Mouse (Mus musculus) frontal cortex, postnatal 36 days (tissue): Measurements from ENCODE around the gene Myd88.

ENCODE experiments used
- DNase-seq, 2 experiments: peaks; one replicate each; pipeline ENCODE4 v3.0.0; 2022; ENCODE audit warnings: low spot score in 2 of 2

Gene Myd88

DNA sequence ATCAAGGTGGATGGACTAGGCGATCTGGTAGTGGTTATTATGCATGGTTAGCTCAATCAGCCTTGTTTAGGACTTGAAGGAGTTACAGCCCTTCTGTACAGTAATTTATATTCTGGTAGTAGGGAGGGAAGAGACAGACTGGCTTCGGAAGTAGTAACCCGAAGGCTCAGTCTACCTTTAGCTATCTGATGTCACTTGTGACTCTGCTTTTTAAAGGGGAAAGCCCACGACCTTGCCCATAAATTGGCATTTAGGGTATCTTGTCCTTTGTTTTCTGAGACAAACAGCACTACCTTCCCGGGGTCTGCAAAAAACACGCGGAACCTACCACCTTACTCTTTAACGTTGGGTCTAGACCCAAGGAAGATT is 1.0 kb downstream of the Myd88 start:
- no peak for DNase-seq

DNA sequence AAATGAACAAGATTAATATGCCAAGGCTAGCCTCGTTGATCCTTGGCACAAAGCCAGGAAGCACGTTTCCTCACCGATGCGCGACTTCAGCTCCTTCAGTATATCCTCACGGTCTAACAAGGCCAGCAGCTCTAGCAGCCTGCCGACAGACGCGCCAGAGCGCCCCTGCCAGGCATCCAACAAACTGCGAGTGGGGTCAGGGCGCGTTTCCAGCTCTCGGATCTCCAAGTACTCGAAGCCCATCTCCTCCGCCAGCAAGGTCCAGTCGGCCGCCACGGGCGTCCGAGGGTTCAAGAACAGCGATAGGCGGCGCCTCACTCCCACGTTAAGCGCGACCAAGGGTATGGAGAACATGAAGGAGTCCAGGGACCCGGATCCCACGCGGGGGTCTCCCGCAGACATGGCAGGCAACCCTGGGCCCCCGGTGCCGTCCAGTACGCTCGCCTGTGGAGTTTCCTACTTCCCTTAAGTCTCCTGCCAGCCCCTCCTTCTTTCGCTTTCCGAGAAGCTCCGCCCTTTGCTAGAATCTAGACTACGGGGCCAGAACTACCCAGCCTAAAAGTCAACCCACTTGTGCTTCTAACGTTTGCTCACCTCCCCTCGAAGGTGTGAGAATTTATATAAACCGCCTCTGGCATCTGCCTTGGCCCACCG is 1.5 kb downstream of the Myd88 start, which contains the start of gene Acaa1a:
TSS of gene Acaa1a (plus strand) at position 119 of the 654 bp plus-strand sequence.
- DNase-seq, result peak; percentile 44 to 50

DNA sequence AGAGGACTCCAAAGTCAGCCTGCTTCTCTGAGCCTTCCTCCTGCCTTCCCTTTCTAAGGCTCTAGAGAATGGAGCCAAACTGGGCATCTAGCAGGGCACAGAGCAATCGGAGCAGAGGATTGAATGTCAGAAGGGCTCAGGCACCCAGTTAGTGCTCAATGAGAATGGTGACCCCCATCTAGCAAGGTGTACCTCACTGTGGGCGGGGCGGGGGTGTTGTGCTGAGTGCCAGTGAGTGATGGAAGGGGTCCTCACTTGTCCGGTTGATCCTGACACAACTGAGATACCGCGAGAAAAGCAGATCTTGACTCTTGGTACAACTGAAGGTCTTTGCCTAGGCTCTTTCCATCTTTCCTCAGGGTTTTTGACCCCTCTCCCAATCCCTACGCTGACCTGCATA is 2.1 kb downstream of the Myd88 start:
- DNase-seq, result no peak

DNA sequence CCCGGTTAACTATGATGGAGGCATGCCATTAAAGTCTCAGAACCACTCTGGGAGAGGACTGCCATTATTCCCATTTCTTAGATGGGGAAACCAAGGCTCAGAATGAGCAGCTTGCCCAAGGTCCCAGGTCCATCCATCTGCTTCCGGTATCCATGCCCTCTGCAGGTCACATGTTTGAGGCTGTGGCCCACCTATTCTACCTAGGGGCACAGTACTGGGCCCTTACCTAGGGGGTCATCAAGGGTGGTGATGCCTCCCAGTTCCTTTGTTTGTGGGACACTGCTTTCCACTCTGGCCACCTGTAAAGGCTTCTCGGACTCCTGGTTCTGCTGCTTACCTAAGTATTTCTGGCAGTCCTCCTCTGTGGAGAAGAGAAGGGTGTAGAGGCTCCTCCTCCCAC is 2.9 kb downstream of the Myd88 start:
- DNase-seq, result no peak

DNA sequence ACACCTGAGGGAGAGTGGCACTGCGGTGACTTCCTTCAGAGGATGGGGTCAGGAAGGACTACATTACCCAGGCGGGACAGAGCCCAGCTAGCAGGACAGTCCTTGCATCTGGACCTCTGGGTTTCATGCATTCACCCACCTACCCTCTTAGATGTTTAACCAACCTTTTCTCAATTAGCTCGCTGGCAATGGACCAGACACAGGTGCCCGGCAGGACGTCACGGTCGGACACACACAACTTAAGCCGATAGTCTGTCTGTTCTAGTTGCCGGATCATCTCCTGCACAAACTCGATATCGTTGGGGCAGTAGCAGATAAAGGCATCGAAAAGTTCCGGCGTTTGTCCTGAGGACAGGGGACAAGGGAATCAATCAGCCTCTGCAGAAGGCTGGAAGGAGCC is 3.4 kb downstream of the Myd88 start:
- DNase-seq, result no peak

GRCm38 (mm10) chr9:119335571-119335970 is 5.6 kb downstream of the Myd88 start:
- no peak for DNase-seq

- peak; percentile 41 to 55 for DNase-seq
These were observed 6.4 kb downstream of the Myd88 start for GRCm38 (mm10) chr9:119334834-119335233.

- DNase-seq, result peak; percentile 48
These were observed 6.9 kb downstream of the Myd88 start for GRCm38 (mm10) chr9:119334324-119334723.

DNA sequence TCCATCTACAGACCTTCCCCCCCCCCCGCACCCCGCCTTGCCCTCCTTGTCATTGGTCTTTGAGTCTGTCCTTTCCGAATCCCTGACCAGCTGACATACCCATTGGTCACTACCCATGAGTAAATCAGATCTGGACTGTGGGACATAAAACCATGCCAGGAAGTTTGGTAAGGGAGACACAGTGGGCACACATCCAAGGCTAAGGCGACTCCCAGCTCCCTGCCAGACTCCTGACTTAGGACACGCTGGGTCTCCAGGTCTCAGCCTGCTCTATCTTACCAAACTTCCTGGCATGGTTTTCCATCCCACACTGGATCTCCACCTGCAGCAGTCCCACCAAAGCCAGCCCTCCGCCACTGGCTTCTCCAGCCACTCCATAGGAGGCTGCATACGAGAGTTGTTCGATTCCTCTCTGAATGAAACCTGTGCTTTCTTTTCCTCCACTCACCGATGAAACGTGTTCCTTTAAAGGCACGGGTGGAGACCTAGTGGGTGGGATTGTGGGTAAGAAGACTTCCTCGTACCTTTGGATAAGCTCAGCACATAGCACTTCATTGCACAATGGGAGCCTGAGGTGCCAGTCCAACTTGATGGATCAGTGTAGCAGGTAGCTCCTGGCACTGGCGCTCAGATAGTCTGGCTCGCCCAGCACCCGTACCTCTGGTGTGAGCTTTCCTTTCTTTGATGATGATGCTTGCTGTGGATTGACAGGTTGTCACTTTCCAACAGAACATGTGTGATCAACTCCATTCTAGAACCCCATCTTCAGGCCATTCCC is 10.8 kb downstream of the Myd88 start:
- no peak for DNase-seq

- no peak for DNase-seq
These were observed 12.7 kb downstream of the Myd88 start for GRCm38 (mm10) chr9:119328488-119328887.

GRCm38 (mm10) chr9:119324130-119324529 is 17.1 kb downstream of the Myd88 start:
- no peak for DNase-seq

DNA sequence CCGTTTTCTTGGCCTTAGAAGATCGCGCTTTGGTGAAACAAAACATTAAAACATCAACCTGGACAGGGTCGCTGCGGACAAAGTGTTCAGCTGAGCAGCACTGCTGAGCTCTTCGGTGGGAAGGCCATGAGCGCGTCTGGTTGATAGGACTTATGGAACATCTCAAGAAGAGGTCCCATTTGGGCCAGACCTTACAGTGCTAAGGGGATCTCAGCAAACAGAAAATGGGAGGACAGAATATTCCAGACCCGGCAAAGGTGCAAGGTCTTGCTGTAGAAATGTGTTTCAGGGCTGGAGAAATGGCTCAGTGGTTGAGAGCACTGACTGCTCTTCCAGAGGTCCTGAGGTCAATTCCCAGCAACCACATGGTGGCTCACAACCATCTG is 18.0 kb downstream of the Myd88 start:
- DNase-seq, result no peak

DNA sequence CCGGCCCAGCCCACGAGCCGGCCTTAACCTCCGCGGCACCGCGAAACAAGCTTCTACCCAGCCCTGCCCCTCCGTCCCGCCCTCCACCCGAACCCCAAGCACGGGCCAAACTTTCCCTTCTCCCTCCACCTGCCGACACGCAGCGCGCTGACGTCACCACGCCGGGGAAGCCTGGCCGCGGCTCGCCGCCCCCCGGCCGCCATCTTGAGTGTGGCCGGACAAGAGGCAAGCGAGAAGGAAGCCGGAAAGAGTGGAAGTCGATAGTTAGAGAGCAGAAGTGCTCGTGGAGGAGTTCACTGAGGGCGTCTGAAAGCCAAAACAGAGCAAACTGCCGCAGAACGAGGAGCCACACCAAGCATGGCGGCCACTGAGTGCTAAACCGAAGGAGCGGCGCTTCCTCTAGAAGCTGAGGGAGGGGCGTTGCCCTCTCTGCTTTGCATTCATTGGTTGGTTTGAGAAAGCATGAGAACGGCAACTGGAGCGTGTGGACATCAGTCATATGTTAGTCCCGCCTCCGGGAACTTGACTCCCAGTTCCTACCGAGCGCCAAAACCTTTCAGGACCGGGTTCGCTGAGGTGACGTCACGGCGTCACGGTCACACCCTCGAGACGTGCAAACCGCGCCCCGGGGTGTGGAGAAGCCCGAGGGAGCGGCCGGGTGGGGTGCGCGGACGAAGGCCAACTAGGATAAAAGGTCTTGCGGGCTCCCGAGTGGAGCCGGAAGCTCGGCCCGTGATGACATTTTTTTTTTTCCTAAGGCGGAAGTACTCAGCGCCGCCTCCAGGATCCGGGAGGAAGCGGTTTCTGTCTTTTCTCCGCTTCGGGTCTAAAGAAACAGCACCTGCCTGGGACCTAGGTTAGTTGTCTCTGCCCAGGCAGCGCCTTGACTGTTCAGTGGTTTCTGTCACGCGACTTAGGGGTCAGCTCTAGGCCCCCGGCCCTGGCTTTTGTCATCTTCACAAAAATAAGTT is 18.6 kb downstream of the Myd88 start, which contains the start of gene Oxsr1:
TSS of gene Oxsr1 (minus strand) at position 139 of the 971 bp plus-strand sequence.
- DNase-seq, result peak; percentile 99 to 100

DNA sequence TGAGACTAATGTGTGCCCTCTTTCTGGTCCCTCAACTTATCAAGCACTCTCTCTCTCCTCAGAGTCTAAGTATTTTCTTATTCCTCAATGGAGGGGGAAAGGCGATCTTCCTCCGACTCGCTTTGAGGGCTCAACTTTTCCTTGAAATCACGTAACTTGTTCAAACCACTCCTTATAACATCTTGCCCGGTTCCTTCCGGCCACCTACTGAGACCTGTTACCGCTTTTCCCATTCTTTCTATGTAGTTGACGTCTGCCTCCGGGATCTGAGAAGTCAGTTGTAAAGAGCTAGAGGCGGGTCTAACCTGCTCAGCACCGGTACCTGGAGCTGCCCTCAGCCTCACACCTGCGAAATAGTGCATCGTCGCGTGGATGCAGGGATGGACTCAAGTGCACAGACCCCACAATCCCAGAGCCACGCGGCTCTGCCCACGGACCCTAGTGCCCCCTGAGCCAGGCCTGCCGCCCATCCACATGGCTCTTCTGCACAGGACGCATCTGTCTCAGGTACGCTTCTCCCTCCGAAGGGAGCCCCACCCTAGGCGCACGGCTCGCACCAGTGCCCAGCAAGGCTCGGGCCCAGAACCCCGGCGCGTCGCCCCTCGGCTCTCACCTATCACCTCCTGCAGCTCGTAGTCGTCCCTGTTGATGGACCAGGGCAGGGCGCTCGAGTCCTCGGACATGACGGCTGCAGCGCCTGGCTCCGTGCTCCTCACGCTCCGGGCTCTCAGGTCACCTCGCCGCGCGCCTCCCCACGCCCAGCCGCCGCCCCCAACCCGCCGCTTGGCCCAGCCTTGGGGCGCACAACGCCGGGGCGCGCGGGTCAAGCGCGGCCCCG is 19.6 kb downstream of the Myd88 start:
- DNase-seq, result peak in 1 of 2 experiments; percentile 23

DNA sequence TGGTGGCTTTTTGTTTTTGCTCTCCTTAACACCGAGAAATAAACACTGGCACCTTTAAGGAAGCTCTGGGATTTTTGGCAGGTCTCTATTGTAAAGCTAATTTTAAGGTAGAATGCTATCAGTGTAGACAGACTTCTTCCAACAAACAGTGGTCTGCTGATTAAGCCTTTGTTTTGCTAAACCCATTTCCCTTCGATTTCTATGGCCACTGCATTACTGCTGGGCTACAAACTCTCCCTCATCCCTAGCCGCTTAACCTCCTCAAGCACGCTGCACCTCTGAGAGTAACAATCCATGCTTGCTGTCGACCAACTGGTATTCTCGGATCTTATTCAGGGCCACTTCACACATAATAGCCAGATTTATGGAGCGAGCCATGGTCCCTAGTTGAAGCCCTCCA is 20.3 kb downstream of the Myd88 start:
- DNase-seq, result no peak

- DNase-seq, result no peak
These were observed 20.8 kb downstream of the Myd88 start for GRCm38 (mm10) chr9:119320446-119320845.

GRCm38 (mm10) chr9:119318891-119319290 is 22.3 kb downstream of the Myd88 start:
- no peak for DNase-seq

- DNase-seq, result no peak
These were observed 28.1 kb downstream of the Myd88 start for GRCm38 (mm10) chr9:119313096-119313495.

- no peak for DNase-seq
These were observed 32.1 kb downstream of the Myd88 start for GRCm38 (mm10) chr9:119309067-119309466.

- no peak for DNase-seq
These were observed 35.3 kb downstream of the Myd88 start for GRCm38 (mm10) chr9:119305863-119306262.

GRCm38 (mm10) chr9:119298563-119298962 is 42.6 kb downstream of the Myd88 start:
- no peak for DNase-seq
